Mouse (Mus musculus): ENCODE results near the gene Vsig2.

The Vsig2 gene

GRCm38 (mm10) chr9:37536851-37537250 is 2.2 kb upstream of the Vsig2 start:
- DNase-seq: no peak

GRCm38 (mm10) chr9:37537658-37538250 is 1.3 kb upstream of the Vsig2 start:
- no peak for DNase-seq

GRCm38 (mm10) chr9:37540226-37540625 is 1.2 kb downstream of the Vsig2 start:
- DNase-seq: no peak

GRCm38 (mm10) chr9:37540701-37541575 is 1.9 kb downstream of the Vsig2 start:
- no peak for DNase-seq

- DNase-seq: no peak
These were observed 3.0 kb downstream of the Vsig2 start for GRCm38 (mm10) chr9:37541851-37542642.

GRCm38 (mm10) chr9:37543869-37544440 is 4.9 kb downstream of the Vsig2 start:
- peak; percentile 29 for DNase-seq

GRCm38 (mm10) chr9:37544447-37545165 is 5.6 kb downstream of the Vsig2 start:
- DNase-seq: peak; percentile 78

- DNase-seq: no peak
These were observed 6.1 kb downstream of the Vsig2 start for GRCm38 (mm10) chr9:37545166-37545610.

GRCm38 (mm10) chr9:37545847-37546452 is 6.9 kb downstream of the Vsig2 start:
- DNase-seq: no peak

GRCm38 (mm10) chr9:37546889-37547288 is 7.8 kb downstream of the Vsig2 start:
- no peak for DNase-seq

- DNase-seq: no peak
These were observed 11.4 kb downstream of the Vsig2 start for GRCm38 (mm10) chr9:37550435-37550834.

- DNase-seq: no peak
These were observed 12.9 kb downstream of the Vsig2 start for GRCm38 (mm10) chr9:37551751-37552531.

- peak; percentile 91 for DNase-seq
These were observed 13.7 kb downstream of the Vsig2 start, which contains the start of gene Nrgn for GRCm38 (mm10) chr9:37552536-37553293. Gene Nrgn, minus strand, starts transcription at chr9:37552904.

- no peak for DNase-seq
These were observed 15.2 kb downstream of the Vsig2 start for GRCm38 (mm10) chr9:37554279-37554678.

- no peak for DNase-seq
These were observed 16.0 kb downstream of the Vsig2 start, which contains the start of gene Siae for GRCm38 (mm10) chr9:37554838-37555748. Gene Siae, plus strand, starts transcription at chr9:37555698.

GRCm38 (mm10) chr9:37556366-37556765 is 17.3 kb downstream of the Vsig2 start:
- no peak for DNase-seq

- DNase-seq: no peak
These were observed 21.6 kb downstream of the Vsig2 start for GRCm38 (mm10) chr9:37560617-37561016.

- no peak for DNase-seq
These were observed 24.8 kb downstream of the Vsig2 start for GRCm38 (mm10) chr9:37563805-37564204.

- no peak for DNase-seq
These were observed 28.0 kb downstream of the Vsig2 start for GRCm38 (mm10) chr9:37567019-37567418.

Measured in kidney, postnatal 14 days (tissue).